Mouse (Mus musculus) olfactory bulb, adult 2 months (tissue): ENCODE results near the gene Hivep2.

Experiments used
- CTCF ChIP-seq: fragments of 200-500 bp; IDR thresholded peaks from 2 replicates; pipeline ENCODE4 v1.5.1; 2012; ENCODE audit warnings: low read depth, mild to moderate bottlenecking, low read length, moderate library complexity; ENCODE audit not compliant: insufficient read depth
- POLR2A ChIP-seq: fragments of 200-500 bp; IDR thresholded peaks from 2 replicates; pipeline ENCODE4 v1.6.1; 2012; ENCODE audit warnings: mild to moderate bottlenecking, low read depth, low read length, moderate library complexity; ENCODE audit not compliant: insufficient read depth

DNA sequence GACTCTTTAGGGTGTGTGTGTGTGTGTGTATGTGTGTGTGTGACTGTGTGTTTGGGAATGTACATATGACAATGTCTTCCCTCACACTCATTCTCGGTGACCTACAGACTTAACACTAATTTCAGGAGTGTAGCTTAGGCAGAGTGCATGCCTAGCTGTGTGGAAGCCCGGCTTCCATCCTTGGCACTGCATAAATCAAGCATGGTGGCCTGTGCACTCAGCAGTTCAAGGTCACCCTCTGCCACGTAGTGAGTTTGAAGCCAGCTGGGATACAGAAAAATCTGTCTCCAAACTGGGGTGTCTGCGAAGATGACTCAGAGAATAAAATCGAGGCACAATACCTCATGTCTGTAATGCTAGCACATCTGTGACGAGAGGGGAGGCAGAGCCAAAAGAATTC is 115.0 kb downstream of the Hivep2 start:
- TF ChIP-seq CTCF: no peak
- TF ChIP-seq POLR2A: no peak
